Mouse (Mus musculus): ENCODE results near the gene Rbfox3.
A peak's percentile ranks its signal among the peaks of the same experiment; 100 is the strongest.

Rbfox3 gene

GRCm38 (mm10) chr11:118552478-118552877 is 358.9 kb downstream of the Rbfox3 start:
- DNase-seq (ENCODE audit: inconsistent ontology term) = no peak

- no peak for DNase-seq (ENCODE audit: inconsistent ontology term)
Observed at GRCm38 (mm10) chr11:118551705-118552104, 359.7 kb downstream of the Rbfox3 start.

- DNase-seq (ENCODE audit: inconsistent ontology term) = no peak
Observed at GRCm38 (mm10) chr11:118550773-118551520, 360.4 kb downstream of the Rbfox3 start.

GRCm38 (mm10) chr11:118548242-118548641 is 363.2 kb downstream of the Rbfox3 start:
- no peak for DNase-seq (ENCODE audit: inconsistent ontology term)

- no peak for DNase-seq (ENCODE audit: inconsistent ontology term)
Observed at GRCm38 (mm10) chr11:118546269-118546668, 365.1 kb downstream of the Rbfox3 start.

GRCm38 (mm10) chr11:118545690-118546089 is 365.7 kb downstream of the Rbfox3 start:
- DNase-seq (ENCODE audit: inconsistent ontology term) = no peak

GRCm38 (mm10) chr11:118544564-118544963 is 366.8 kb downstream of the Rbfox3 start:
- DNase-seq (ENCODE audit: inconsistent ontology term) = no peak

GRCm38 (mm10) chr11:118542906-118543305 is 368.5 kb downstream of the Rbfox3 start:
- DNase-seq (ENCODE audit: inconsistent ontology term) = no peak

GRCm38 (mm10) chr11:118540411-118541026 is 370.9 kb downstream of the Rbfox3 start:
- no peak for DNase-seq (ENCODE audit: inconsistent ontology term)

- no peak for DNase-seq (ENCODE audit: inconsistent ontology term)
Observed at GRCm38 (mm10) chr11:118538008-118538407, 373.4 kb downstream of the Rbfox3 start.

- peak; percentile 47 for DNase-seq (ENCODE audit: inconsistent ontology term)
Observed at GRCm38 (mm10) chr11:118534382-118535092, 376.9 kb downstream of the Rbfox3 start.

GRCm38 (mm10) chr11:118530313-118530712 is 381.1 kb downstream of the Rbfox3 start:
- DNase-seq (ENCODE audit: inconsistent ontology term) = no peak

GRCm38 (mm10) chr11:118528761-118529160 is 382.6 kb downstream of the Rbfox3 start:
- DNase-seq (ENCODE audit: inconsistent ontology term) = no peak

GRCm38 (mm10) chr11:118525059-118525458 is 386.3 kb downstream of the Rbfox3 start:
- DNase-seq (ENCODE audit: inconsistent ontology term) = no peak

GRCm38 (mm10) chr11:118523496-118524145 is 387.8 kb downstream of the Rbfox3 start:
- DNase-seq (ENCODE audit: inconsistent ontology term) = no peak

GRCm38 (mm10) chr11:118520932-118521331 is 390.5 kb downstream of the Rbfox3 start:
- DNase-seq (ENCODE audit: inconsistent ontology term) = no peak

GRCm38 (mm10) chr11:118520251-118520650 is 391.1 kb downstream of the Rbfox3 start:
- no peak for DNase-seq (ENCODE audit: inconsistent ontology term)

GRCm38 (mm10) chr11:118518743-118519142 is 392.7 kb downstream of the Rbfox3 start:
- peak; percentile 15 for DNase-seq (ENCODE audit: inconsistent ontology term)

GRCm38 (mm10) chr11:118517924-118518323 is 393.5 kb downstream of the Rbfox3 start:
- DNase-seq (ENCODE audit: inconsistent ontology term) = peak; percentile 11

GRCm38 (mm10) chr11:118512257-118512910 is 399.0 kb downstream of the Rbfox3 start:
- no peak for DNase-seq (ENCODE audit: inconsistent ontology term)

GRCm38 (mm10) chr11:118511851-118512250 is 399.5 kb downstream of the Rbfox3 start:
- DNase-seq (ENCODE audit: inconsistent ontology term) = no peak

GRCm38 (mm10) chr11:118508341-118508740 is 403.1 kb downstream of the Rbfox3 start:
- no peak for DNase-seq (ENCODE audit: inconsistent ontology term)
